Mouse (Mus musculus): Measurements from ENCODE around the gene Gm28372.
"Not testable (repeated sequence)": the region's sequence is repeated elsewhere in the genome, so short reads cannot be mapped to it uniquely, and the experiment has no call there.

Gm28372 gene

DNA sequence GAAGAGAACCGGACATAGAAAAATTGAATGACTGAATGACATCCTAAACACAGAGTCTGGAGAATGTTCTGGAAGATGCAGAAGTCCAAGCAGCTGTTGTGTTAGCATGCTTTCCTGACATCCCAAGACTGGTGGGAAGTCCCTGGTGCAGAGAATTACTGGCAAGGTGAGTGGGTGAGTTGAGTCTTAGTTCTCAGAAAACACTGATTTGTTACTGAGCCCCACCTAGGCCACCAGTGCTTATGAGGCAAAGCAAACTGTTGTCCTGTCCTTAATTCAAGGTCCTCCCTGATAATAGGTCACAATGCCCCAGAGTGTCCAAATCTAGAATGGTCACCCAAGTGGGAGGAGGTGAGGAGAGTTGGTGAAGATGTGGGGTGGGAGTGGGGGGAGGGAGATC is at the start of gene Gm28372, which contains the start of gene 1700020A23Rik:
Gene Gm28372 (plus strand): TSS at position 301 of the 400 bp plus-strand sequence.
Gene 1700020A23Rik (plus strand): TSS at position 321 of the 400 bp plus-strand sequence.
- DNase-seq, result no peak

DNA sequence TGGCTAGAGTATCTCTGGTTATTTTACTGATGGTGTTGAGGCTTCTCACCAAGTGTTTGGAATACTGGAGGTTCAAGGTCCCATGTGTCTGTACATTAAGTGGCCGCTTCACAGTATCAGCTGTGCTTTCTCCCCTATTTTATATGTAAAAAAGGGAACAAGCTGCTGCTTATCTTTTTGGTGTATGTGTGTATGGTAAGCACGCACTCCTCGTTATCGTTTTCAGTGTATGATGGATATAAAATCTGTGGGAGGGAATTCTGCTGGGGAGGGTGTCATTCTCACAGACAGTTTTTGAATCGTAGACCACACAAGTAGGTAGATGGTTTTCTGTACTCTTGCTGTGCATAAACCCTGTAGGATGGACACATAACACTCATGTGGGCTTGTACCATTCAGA is 47.5 kb upstream of the Gm28372 start:
- DNase-seq, result no peak

DNA sequence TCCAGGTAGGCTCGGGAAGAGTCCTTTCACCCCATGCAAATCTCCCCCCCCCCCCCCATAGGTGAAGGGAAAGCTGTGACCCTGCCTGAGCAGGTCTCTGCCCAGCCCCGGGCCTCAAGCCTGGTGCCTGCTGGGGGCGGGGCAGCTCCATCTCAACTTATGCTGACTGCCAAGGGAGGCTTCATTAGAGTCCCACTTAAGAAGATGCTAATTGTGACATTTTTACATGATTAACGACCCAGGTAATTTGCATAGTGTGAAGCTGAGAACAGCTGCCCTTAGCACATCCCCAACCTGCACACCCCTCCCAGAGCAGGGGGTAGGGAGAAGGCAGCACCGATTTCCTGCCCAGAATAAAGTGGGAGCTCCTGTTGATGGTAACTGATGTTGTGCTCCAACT is 46.2 kb upstream of the Gm28372 start:
- DNase-seq, result no peak

DNA sequence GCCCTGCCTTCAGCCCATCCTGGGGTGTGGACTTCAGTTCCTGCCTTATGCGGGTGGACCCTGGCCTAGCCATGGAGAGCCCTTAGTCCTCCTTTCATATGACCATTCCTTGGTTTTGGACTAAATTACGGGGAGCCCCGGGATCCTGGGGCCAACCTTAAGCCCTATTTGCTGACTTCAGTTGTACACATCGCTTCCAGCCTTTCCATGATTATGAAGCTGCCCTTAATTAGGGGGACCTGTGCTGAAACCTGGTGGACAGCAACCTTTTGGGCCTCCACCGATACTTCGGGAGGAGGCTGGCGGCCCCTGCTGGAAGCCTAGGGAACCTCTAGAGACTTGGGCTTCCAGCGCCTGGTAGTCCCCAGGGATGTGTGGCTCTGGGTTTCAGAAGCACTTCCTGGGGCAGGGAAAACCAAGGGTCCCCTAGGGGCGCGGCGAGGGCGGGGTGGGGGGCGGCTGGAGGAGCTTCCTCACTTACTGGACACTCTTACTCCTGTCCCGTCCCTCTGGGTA is 42.5 kb upstream of the Gm28372 start:
- DNase-seq, result no peak

DNA sequence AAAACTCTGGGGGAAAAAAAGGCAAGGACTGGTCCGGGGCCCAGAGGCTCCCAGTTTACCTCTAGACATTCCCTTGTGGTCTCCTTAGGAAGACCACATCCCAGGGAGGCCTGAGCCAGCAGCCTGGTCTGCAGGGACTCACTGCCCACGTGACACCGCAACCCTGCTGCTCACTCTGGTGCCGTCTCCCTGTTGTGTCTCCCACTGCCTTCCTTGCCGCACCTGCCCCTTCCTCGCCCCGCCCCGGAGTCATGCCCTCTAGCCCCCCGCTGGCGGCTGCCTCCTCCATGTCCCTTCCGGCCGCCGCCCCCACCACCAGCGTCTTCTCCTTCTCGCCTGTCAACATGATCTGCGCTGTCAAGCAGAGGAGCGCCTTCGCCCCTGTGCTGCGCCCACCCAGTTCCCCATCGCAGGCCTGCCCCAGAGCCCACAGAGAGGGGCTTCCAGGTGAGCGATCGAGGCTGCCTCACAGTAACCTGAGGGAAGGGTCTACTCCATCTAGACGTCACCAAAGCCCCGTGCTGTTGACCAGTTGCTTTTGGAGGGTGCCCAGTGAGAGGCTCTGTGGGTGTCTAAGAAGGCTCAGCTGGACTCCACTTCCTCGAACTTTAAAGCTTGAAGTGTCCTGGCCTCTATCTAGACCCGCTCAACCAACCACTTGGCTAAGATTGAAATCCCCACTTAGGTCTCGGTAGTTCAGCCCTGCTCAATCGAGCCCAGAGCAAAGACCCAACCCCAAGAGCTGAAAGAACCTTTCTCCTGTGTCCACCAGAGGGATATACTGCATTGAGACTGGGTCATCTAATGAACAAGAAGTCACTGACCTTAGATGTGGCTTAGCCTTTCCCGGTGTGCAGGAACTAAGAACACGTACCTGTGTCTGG is 39.6 kb upstream of the Gm28372 start:
- DNase-seq, result no peak

DNA sequence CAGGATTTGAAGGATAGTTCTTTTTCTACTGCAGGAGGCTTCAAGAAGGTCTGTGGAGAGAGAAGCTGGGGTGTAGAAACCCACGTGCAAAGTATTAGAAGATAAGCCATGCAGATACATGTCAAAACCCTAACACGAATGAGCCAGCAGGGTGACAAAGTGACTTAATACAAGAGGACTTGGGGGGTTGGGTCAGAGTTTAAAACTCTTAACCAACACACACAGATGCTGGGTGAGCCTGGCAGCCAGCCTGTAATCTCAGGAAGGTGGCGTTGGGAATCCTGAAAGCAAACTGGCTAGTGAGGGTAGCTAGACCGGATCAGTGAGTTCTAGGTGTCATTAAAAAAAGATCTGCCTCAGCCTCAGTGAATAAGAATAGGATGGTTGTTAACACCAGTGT is 37.7 kb upstream of the Gm28372 start:
- no peak for DNase-seq

DNA sequence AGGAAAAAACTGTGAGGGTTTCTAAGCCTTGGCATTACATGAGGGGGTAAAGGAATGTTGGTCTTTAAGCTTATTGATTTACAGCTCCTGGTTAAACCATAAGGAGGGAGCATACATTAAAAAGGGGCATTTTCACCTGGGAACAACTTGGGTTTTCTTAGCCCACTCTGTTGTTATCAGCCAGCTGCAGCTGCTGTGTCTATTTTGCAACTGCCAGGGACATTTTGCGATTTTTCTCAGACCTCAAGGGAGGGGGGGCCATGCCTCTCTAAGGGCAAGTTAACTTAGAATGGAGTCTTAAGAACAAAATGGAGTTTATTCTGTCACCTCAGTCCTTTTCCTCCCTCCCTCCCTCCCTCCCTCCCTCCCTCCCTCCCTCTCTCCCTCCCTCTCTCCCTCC is 32.0 kb upstream of the Gm28372 start:
- DNase-seq, result not testable (repeated sequence)

DNA sequence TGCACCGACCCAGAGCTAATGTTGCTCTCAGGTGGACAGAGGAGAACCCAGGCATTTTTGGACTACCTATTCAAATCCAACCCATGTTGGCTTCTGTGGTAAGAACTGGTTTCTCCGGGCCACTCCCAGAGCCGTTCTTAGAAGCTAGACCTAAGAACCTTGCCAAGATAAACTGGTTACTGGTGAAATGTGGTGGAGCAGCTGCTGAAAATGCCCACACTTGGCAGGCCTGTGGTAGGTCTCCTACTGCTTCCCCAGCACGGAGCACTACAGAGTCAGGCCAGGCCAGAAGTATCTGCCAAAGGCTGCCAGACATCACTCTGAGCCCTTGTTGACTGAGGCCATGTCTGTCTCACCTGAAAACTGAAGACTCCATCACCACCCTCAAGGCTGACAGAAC is 30.1 kb upstream of the Gm28372 start:
- DNase-seq, result no peak

DNA sequence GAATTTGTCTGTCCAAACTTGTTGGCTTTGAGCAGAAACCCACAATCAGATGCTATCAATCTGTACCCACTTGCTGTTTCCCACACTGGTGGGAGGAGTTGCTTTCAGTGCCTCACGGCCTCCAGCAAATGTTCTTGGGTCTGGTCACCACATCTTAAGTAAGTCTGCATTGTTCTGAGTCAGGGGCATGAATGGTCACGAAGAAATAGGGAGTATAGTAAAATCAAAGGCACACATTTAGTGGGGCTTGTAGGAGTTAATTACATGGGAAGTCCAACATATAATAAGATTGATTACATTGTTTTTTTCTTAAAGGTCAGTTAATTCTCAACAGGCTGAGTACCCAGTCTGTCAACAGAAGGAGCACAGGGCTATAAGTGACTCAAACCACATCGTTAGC is 21.8 kb upstream of the Gm28372 start:
- no peak for DNase-seq

DNA sequence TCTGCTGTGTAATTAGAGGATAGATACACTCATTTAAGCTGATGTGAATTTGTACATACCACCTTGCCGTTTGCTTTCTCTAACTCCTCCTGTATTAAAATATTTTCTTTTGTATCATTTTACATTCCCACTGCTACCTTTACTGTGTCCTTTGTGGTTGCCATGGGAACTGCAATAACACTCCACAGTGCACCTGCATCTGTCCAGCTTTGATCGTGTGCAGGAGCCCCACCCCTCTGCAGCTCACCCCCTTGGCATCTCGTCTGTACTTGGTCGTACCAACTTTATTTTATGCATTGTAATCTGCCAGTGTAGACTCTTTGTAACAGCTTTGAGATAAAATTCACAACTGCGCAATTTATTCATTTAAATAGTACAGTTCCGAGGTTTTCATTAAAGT is 21.1 kb upstream of the Gm28372 start:
- DNase-seq, result no peak

DNA sequence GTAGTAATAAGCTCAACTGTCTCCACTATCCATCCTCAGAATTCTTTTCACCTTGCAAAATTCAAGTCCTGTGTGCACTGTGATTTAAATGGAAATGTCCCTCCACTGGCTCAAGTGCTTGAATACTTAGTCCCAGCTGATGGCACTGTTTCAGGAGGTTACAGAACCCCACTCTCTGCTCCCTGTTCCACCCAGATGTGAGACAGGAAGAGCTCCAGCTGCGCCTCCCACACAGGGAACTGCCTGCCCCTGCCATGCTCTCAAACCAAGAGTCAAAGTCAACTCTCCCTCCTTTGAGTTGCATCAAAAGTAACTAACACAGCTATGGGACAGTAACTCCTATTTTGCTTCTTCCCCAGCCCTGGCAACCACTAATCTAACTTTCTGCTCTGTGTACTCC is 18.8 kb upstream of the Gm28372 start:
- DNase-seq, result no peak

DNA sequence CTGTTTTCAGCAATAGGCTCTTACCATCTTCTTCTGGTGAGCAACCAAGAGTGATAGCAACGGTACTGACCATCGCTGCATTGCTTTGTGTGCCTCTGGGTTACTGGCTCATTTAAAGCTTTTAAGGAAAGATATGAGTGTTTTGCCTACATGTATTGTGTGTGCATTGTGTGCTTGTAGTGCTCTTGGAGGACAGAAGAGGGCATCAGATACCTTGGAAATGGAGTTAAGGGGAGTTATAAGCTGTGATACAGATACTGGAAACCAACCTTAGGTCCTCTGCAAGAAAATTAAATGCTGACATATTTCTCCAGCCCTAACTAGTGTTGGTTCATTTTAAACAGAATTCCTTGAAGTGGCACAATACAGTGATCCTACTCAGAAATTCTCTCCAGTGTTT is 16.2 kb upstream of the Gm28372 start:
- no peak for DNase-seq

DNA sequence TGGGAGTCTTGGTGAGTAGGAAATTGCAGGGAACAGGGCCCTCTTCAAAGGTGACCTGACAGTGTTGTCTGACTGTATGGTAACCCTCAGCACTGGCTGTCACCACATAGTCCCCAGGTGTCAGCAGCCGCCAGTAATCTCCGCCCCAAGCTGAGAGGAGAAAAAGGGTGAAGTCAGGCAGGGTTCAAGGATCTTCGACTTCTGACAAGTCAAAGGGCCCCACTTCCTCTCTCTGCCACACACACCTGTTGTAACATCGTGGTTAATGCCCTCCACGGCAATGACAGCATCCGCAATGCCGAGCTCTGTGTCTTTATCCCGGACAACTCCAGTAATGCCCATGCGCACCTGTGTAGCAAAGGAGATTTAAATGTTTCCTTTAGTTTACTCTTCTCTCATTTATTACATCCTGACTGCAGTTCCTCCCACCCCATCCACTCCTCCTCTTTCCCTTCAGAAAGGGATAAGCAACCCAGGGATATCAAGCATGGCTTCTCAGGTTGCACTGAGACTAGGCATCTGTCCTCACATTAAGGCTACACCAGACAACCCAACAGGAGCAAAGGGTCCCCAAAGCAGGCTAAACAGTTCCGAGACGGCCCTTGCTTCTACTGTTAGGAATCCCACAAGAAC is 13.9 kb upstream of the Gm28372 start:
- no peak for DNase-seq

DNA sequence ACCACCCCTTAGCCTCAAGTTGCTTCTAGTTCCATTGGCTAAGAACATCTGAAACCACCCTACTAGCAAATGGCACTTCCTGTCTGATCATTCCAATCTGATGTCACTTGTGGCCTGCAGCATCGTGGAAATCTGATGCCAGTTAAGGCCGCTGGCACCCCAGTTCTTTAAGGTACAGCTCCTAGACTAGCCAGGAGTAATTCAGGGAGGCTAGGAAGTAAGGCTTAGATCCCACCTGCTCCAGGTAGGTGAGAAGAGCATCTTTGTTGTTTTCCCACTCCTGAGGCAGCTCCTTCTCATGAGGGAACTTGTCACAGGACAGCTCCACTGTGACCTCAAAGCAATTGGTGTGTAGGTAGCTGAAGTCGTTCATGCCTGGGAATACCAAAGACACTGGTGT is 12.2 kb upstream of the Gm28372 start:
- DNase-seq, result no peak

DNA sequence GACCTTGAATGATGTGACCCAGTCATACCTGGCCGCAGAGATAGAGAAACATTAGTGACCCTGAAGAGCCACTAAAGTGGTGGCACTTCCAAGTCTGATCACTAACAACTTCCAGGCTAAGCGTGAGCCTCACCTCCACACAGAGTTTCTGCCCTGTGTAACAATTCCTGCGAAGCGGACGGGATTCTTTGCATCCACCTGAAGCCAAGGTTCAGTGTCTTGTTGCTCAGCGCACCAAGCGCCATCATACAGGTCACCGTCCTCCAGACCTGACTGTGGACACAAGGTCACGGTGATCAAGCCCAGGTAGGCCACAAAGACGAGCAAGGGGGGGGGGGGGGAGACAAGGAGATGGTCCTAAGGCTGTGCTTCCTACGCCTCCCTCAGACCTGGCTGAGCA is 9.3 kb upstream of the Gm28372 start:
- DNase-seq, result no peak

DNA sequence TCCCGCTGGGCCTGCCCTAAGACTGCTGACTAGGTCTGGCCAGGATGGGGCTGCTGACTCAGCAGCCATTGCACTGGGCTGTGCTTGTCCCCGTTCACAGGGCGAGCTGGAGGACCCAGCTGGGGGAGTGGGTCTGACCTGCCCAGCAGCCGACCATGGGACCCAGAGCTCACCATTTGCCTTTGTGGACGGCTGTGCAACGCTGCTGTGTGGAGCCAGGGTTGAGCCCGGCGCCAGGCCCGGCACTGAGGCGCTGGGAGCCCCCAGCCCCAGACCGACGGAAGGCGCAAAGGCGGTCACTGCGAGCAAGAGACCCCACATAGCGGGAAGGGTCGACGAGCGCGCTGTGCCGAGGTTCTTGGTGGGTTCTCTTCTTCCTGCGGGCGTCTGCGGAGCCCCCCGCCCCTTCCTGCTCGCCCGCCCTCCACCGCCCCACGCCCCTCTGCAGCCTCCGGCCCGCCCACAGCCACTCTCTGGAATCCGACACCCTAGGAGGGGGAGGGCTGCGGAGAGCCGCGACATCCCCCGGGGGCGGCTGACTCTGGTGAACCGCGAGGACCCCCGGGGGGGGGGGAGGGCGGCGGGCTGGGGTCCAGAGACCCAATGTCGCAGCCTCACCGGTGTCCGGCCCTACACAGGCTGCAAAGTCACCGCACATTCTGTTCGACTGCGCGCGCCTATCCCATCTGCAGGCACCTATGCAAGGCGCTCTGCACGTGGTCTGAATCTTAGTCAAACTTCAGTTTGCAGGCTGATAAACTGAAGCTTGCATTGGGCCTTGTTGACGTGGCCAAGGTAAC is 7.7 kb upstream of the Gm28372 start, which contains the start of gene Cpxm1:
Gene Cpxm1 (minus strand): TSS at position 389 of the 800 bp plus-strand sequence.
- DNase-seq, result no peak

DNA sequence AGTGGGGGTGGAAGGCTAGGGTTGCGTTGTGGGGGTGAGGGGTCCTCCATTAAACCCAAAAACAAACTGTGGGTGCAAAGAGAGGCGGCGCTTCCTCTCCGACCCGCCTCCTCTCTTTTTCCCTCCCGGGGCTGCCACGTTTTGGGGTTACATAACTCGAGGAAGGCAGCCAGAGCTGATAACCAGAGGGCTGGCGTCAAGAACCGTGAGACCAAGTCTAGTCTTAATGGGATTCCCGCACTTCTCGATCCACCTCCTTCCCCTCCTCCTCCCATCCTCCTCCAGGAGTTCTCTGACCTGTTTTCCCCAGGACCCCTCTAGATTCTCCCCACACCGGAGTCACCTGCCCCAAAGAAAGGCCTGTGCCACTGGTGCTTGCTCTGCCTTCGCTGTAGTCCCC is 6.9 kb upstream of the Gm28372 start:
- DNase-seq, result no peak

DNA sequence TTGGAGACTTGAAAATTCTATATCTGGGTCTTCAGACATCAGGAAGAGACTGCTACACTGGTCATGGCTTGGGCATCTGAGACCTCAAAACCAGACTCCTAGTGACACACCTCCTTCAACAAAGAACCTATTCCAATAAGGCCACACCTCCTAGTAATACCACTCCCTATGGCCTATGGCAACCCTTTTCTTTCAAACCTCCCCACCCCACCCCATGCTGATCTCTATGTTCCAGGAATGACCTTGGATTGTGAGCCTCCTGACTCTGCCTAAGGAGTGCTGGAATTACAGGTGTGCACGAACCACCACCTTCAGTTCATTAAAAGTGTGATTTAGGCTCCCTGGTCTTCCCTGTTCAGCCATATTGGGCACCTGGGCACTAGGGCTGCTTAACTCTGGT is 5.0 kb upstream of the Gm28372 start:
- no peak for DNase-seq

DNA sequence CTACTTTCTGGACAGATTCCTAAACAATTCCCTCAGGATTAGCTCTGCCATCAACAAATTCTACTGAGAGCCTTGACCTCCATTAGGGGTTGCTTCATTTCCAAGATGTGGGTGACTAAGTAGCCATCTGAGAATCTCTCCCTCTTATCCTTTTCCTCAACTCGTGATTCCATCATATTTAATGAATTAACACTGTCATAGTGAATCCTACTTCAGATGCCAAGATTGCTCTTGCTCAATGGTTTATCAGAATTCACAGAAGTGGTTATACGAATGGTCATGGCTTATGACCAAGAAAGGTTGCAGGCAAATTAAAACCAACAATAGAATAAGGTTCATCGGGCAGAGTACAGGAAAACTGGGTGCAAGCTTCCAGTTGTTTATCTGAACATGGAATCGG is 3.1 kb upstream of the Gm28372 start:
- no peak for DNase-seq

DNA sequence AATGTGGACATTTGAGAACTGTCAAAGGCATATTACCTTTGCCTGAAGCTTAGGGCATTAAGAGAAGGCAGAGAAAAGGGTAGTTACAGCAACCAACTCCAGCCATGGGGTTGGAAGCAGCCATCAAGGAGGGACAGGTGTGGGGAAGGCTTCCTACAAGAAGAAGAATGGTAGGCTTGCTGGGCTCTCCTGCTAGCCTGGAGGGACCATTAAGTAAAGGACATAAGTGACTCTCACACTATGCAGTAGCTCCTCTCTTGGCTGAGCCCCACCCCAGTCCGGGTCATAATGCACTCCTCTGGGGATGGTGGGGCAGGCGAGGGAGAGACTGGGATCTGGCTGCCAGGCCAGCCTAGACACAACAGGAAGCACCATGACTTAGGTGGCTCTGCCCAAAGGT is 1.1 kb downstream of the Gm28372 start, which contains the start of gene Tmem239:
Gene Tmem239 (plus strand): TSS at position 301 of the 400 bp plus-strand sequence.
- no peak for DNase-seq

DNA sequence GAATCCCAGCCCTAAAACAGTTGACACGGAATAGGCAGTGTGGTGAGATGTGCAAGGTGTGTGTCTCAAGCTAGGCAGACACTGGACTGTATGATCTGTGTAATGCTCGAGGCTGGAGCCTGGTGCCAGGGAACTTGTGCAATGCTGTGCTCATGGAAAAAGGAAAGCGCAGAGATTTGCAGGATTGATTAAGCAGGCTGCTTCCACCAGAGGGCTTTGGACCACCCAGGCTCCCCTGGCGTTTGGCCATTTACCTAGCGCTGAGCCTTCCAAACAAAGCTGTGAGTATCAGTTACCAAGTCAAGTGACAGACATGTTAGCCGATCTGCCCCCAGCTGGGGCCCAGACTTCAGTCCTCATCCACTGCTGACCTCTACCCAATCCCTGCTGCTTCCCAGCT is 3.2 kb downstream of the Gm28372 start:
- DNase-seq, result no peak

DNA sequence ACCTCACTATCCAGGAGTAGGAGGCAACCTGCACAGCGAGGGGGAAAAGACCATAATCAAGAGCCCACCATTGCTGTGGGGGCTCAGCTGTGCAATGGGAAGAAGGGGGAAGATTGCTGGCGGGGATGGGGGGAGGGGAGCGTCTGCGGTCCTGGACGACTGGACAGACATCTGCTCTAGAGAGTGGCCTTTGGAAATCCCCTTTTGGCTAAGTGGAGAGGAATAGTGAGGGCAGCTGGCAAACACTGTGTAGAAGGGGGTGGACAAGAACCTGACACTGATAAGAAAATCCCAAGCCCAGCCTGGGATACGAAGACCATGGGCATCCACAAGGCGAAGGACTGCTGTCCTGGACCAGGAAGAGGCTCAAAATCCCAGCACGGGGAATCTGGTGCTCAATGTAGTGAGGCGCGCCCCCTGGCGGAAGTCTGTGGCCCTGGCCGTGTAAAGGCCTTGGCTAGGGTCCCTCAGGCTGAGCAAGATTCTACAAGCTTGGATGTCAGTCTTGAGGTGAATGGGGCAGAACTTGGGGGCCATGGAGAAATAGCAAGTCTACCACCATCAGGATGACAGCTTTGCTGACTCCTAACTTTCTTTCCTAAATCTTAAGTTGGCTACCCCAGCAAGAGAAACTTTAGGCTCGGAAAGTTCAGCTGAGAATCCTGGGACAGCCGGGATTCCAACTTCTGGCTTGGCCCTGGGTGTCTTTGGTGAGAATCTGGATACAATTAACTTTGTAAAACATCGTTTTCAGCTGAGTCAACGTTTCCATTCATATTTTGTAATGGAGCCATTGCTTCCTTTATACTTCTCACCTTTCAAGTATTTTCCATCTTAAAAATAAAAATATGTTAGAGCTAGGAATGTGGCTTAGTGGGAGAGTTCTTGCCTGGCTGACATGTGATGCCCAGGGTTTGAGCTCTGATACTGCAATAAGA is 6.8 kb downstream of the Gm28372 start:
- peak; percentile 76 for DNase-seq
